Mouse (Mus musculus) midbrain, postnatal 0 days (tissue): ENCODE measurements around the gene Kmt5c. TPM values are rescaled to one million over a fixed set of nuclear protein-coding genes. Genes with fewer than 3 reads are reported as not detected.

ENCODE experiments used
- ATAC-seq: fragments of 200-750 bp; cut with Nextera tagmentation; 2 replicates; pipeline ENCODE4 v1.8.0; 2017; ENCODE audit warnings: moderate number of reproducible peaks, mild to moderate bottlenecking, moderate TSS enrichment, moderate library complexity; ENCODE audit not compliant: low FRiP score
- DNase-seq: peaks from one replicate; pipeline ENCODE4 v3.0.0-alpha.2; 2015; ENCODE audit warnings: low spot score
- H3K27ac ChIP-seq: fragments of 300-500 bp; sonication (generic); 2 replicates; pipeline ENCODE4 v1.5.1; 2014; ENCODE audit warnings: low read depth, mild to moderate bottlenecking, low read length, mixed read lengths
- H3K27me3 ChIP-seq: fragments of 300-500 bp; sonication (generic); 2 replicates; pipeline ENCODE4 v1.6.1; 2014; ENCODE audit warnings: low read length, control low read depth, mixed read lengths; ENCODE audit not compliant: insufficient read depth
- H3K36me3 ChIP-seq: fragments of 300-500 bp; sonication (generic); 2 replicates; pipeline ENCODE4 v1.6.1; 2014; ENCODE audit warnings: low read length, control low read depth, mixed read lengths; ENCODE audit not compliant: insufficient read depth
- H3K4me1 ChIP-seq: fragments of 300-500 bp; sonication (generic); 2 replicates; pipeline ENCODE4 v1.6.1; 2014; ENCODE audit warnings: mild to moderate bottlenecking, control low read depth, antibody characterized with exemption, low read length, mixed read lengths; ENCODE audit not compliant: insufficient read depth
- H3K4me2 ChIP-seq: fragments of 300-500 bp; sonication (generic); 2 replicates; pipeline ENCODE4 v1.6.1; 2014; ENCODE audit warnings: low read depth, mild to moderate bottlenecking, low read length, mixed read lengths; ENCODE audit not compliant: poor library complexity, severe bottlenecking
- H3K4me3 ChIP-seq: fragments of 300-500 bp; sonication (generic); 2 replicates; pipeline ENCODE4 v1.5.1; 2014; ENCODE audit warnings: low read depth, mild to moderate bottlenecking, low read length, moderate library complexity
- H3K9ac ChIP-seq: fragments of 300-500 bp; sonication (generic); replicated peaks from 2 replicates; pipeline ENCODE4 v1.6.1; 2014; ENCODE audit warnings: mild to moderate bottlenecking, low read length, moderate library complexity, mixed read lengths; ENCODE audit not compliant: poor library complexity, severe bottlenecking
- H3K9me3 ChIP-seq: fragments of 300-500 bp; sonication (generic); 2 replicates; pipeline ENCODE4 v1.6.1; 2016; ENCODE audit warnings: low read length, control low read depth
- CTCF ChIP-seq: IDR thresholded peaks from 2 replicates; pipeline ENCODE4 v1.5.1; 2016; ENCODE audit warnings: antibody characterized with exemption, mild to moderate bottlenecking
- WGBS: fragments of 180-500 bp; shearing (Covaris S2); extraction: QIAGEN DNeasy Blood & Tissue Kit; methylation state at CpG from one replicate; pipeline ENCODE4 v1.1.7; 2014; 5-methylcytosine and 5-hydroxymethylcytosine counted together
- polyA plus RNA-seq: library from polyadenylated mRNA; unstranded; fragments of >200 nt; fragmentation: Nextera tagmentation; extraction: Ambion mirVana; gene quantifications from 2 replicates; pipeline ENCODE4 v1.2.1, GENCODE M21; 2015
- total RNA-seq: library from RNA; depleted of rRNA; stranded (reverse); fragments of >200 nt; gene quantifications from 2 replicates; pipeline ENCODE4 v1.2.3, GENCODE M21; 2014; rRNA removed

Kmt5c gene
- total and polyA plus RNA-seq, 2 experiments from 2014 or later = 33.1 to 48.8 TPM

DNA sequence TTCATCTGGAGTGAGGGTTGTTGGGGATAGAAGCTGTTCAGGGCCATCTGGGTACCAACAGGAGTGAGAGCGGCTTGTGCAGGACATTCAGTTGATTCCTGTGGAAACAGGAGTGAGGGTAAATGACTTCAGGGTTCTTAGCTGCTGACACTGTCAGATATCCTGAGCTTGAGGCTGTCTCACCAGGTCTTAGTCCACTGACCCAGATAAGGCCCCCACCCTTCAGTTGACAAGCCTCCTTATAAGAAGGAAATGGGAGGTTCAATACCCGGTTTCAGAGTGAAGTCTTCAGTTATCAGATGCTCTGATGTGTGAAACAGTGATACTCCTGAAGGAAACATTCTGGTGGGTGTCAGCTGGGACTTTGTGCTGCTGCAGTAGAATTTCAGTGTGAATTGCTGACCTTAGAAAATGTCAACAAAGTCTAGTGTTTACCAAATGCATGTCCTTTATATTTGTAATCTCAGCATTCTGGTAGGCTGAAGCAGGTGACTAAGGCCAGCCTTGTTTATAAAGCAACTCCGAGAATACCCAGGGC lies 54.8 kb downstream of the Kmt5c start:
- Histone ChIP-seq H3K36me3 (peaks cover 15% of the 10 kb centered on the region; the same call in 1 of the 2 replicates), H3K4me1 (no peaks in the 10 kb centered on the region; the same call in 1 of the 2 replicates), H3K4me2 (no peak overlapping the region), H3K27me3 (no peaks in the 10 kb centered on the region), H3K27ac (no peak overlapping the region), H3K4me3 (no peak overlapping the region), H3K9ac (no peak overlapping the region), H3K9me3 (no peaks in the 10 kb centered on the region)
- DNase-seq = no peak
- WGBS = 89% methylated on average over 3 of the region's 3 CpGs
- no peak for TF ChIP-seq CTCF
- ATAC-seq = no peak

DNA sequence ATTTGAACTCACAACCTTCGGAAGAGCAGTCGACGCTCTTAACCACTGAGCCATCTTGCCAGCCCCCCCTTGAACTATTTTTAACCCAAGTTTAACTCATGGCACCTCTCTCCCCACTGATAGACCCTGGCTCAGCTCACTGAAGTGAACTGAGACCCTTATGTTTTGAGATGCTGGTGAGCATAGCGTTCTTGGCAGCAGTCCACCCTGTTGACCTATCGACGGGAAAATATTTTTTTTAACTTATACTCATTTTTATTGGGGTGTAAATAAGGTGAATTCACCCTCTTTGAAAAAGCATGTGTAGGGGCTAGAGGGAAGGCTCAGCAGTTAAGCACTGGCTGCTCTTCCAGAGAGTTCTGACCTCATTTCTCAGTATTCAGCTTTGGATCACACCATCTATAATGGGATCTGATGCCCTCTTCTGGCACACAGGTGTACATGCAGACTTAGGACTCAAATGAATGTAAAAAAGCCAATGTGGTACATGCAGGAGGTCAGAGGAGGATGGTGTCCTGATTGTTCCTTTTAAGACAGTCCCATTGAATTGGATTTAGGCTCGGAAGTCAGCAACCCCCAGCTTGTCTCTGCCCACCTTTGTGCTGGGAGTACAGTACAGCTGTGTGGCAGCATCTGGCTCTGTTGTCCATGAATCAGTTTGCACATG lies 56.0 kb downstream of the Kmt5c start:
- Histone ChIP-seq H3K36me3 (peaks cover 15% of the 10 kb centered on the region; the same call in 1 of the 2 replicates), H3K4me3 (no peak overlapping the region), H3K9ac (no peak overlapping the region), H3K27ac (no peak overlapping the region), H3K27me3 (no peaks in the 10 kb centered on the region), H3K4me1 (no peaks in the 10 kb centered on the region; the same call in 1 of the 2 replicates), H3K4me2 (no peak overlapping the region), H3K9me3 (no peaks in the 10 kb centered on the region)
- 70% methylated on average over 7 of the region's 7 CpGs for WGBS
- no peak for ATAC-seq
- DNase-seq = peak; percentile 68
- TF ChIP-seq CTCF = peak; percentile 88

Other genes starting within 250 kb of the Kmt5c start
- gene Ppp1r12c, start 238.4 kb upstream of the Kmt5c start, total RNA-seq = 75.5 and 114 TPM in 2 replicates
- 34.6 and 35.0 TPM in 2 replicates for gene Ppp1r12c, start 238.4 kb upstream of the Kmt5c start, polyA plus RNA-seq
- gene Tnnt1, start 223.7 kb upstream of the Kmt5c start, total RNA-seq = 2.9 and 4.2 TPM in 2 replicates
- 3.3 and 4.1 TPM in 2 replicates for gene Tnnt1, start 223.7 kb upstream of the Kmt5c start, polyA plus RNA-seq
- 4.1 TPM in 1 of 2 replicates, not detected in the other for gene Tnni3, start 215.9 kb upstream of the Kmt5c start, total RNA-seq
- gene Tnni3, start 215.9 kb upstream of the Kmt5c start, polyA plus RNA-seq = 1.4 and 1.7 TPM in 2 replicates
- 0.80 and 2.4 TPM in 2 replicates for gene Dnaaf3, start 207.7 kb upstream of the Kmt5c start, total RNA-seq
- 1.3 and 1.7 TPM in 2 replicates for gene Dnaaf3, start 207.7 kb upstream of the Kmt5c start, polyA plus RNA-seq
- 84.7 and 147 TPM in 2 replicates for gene Syt5, start 192.6 kb upstream of the Kmt5c start, total RNA-seq
- gene Syt5, start 192.6 kb upstream of the Kmt5c start, polyA plus RNA-seq = 184 and 194 TPM in 2 replicates
- gene Ptprh, start 136.1 kb upstream of the Kmt5c start, total RNA-seq = 2.4 and 3.6 TPM in 2 replicates
- gene Ptprh, start 136.1 kb upstream of the Kmt5c start, polyA plus RNA-seq = 1.1 and 1.3 TPM in 2 replicates
- 12.4 and 17.4 TPM in 2 replicates for gene Tmem86b, start 108.7 kb upstream of the Kmt5c start, total RNA-seq
- gene Tmem86b, start 108.7 kb upstream of the Kmt5c start, polyA plus RNA-seq = 0.76 and 1.00 TPM in 2 replicates
- 103 and 131 TPM in 2 replicates for gene Ppp6r1, start 81.1 kb upstream of the Kmt5c start, total RNA-seq
- gene Ppp6r1, start 81.1 kb upstream of the Kmt5c start, polyA plus RNA-seq = 7.7 and 10.1 TPM in 2 replicates
- 247 TPM in 2 replicates for gene Hspbp1, start 55.0 kb upstream of the Kmt5c start, total RNA-seq
- gene Hspbp1, start 55.0 kb upstream of the Kmt5c start, polyA plus RNA-seq = 193 and 199 TPM in 2 replicates
- gene Brsk1, start 49.5 kb upstream of the Kmt5c start, total RNA-seq = 202 and 226 TPM in 2 replicates
- 6.9 and 7.2 TPM in 2 replicates for gene Brsk1, start 49.5 kb upstream of the Kmt5c start, polyA plus RNA-seq
- gene Tmem150b, start 14.9 kb upstream of the Kmt5c start, total RNA-seq = not detected in 2 replicates
- gene Tmem150b, start 14.9 kb upstream of the Kmt5c start, polyA plus RNA-seq = 0.23 TPM in 1 of 2 replicates, not detected in the other
- 6.8 and 12.1 TPM in 2 replicates for gene Cox6b2, start 13.0 kb downstream of the Kmt5c start, total RNA-seq
- gene Cox6b2, start 13.0 kb downstream of the Kmt5c start, polyA plus RNA-seq = 33.6 and 43.9 TPM in 2 replicates
- gene Fam71e2, start 31.2 kb downstream of the Kmt5c start, total RNA-seq = not detected in 2 replicates
- not detected in 2 replicates for gene Fam71e2, start 31.2 kb downstream of the Kmt5c start, polyA plus RNA-seq
- gene Il11, start 42.7 kb downstream of the Kmt5c start, total RNA-seq = 1.4 and 2.0 TPM in 2 replicates
- 1.7 and 2.5 TPM in 2 replicates for gene Il11, start 42.7 kb downstream of the Kmt5c start, polyA plus RNA-seq
- not detected in 2 replicates for gene Tmem190, start 42.8 kb downstream of the Kmt5c start, total RNA-seq
- 0.39 and 0.48 TPM in 2 replicates for gene Tmem190, start 42.8 kb downstream of the Kmt5c start, polyA plus RNA-seq
- 14.6 and 16.6 TPM in 2 replicates for gene Tmem238, start 49.5 kb downstream of the Kmt5c start, total RNA-seq
- gene Tmem238, start 49.5 kb downstream of the Kmt5c start, polyA plus RNA-seq = 16.0 and 18.2 TPM in 2 replicates
- 131 and 177 TPM in 2 replicates for gene Rpl28, start 52.8 kb downstream of the Kmt5c start, total RNA-seq
- 289 TPM in 2 replicates for gene Rpl28, start 52.8 kb downstream of the Kmt5c start, polyA plus RNA-seq
- gene Ube2s, start 72.5 kb downstream of the Kmt5c start, total RNA-seq = 264 and 276 TPM in 2 replicates
- 207 and 210 TPM in 2 replicates for gene Ube2s, start 72.5 kb downstream of the Kmt5c start, polyA plus RNA-seq
- 51.4 and 68.5 TPM in 2 replicates for gene Shisa7, start 104.6 kb downstream of the Kmt5c start, total RNA-seq
- 9.3 and 10.1 TPM in 2 replicates for gene Shisa7, start 104.6 kb downstream of the Kmt5c start, polyA plus RNA-seq
- gene Isoc2b, start 130.1 kb downstream of the Kmt5c start, total RNA-seq = 1.0 and 2.0 TPM in 2 replicates
- 3.7 and 5.8 TPM in 2 replicates for gene Isoc2b, start 130.1 kb downstream of the Kmt5c start, polyA plus RNA-seq
- gene Isoc2a, start 137.0 kb downstream of the Kmt5c start, total RNA-seq = 5.8 and 7.7 TPM in 2 replicates
- 0.38 and 0.52 TPM in 2 replicates for gene Isoc2a, start 137.0 kb downstream of the Kmt5c start, polyA plus RNA-seq
- 0.57 TPM in 1 of 2 replicates, not detected in the other for gene Gm36210, start 166.4 kb downstream of the Kmt5c start, total RNA-seq
- 0.32 and 0.43 TPM in 2 replicates for gene Gm36210, start 166.4 kb downstream of the Kmt5c start, polyA plus RNA-seq
- gene Zfp628, start 175.1 kb downstream of the Kmt5c start, total RNA-seq = 10.6 and 12.3 TPM in 2 replicates
- gene Zfp628, start 175.1 kb downstream of the Kmt5c start, polyA plus RNA-seq = 5.1 and 5.6 TPM in 2 replicates
- 44.8 and 49.7 TPM in 2 replicates for gene Nat14, start 181.9 kb downstream of the Kmt5c start, total RNA-seq
- 33.2 and 35.9 TPM in 2 replicates for gene Nat14, start 181.9 kb downstream of the Kmt5c start, polyA plus RNA-seq
- gene Ssc5d, start 185.7 kb downstream of the Kmt5c start, total RNA-seq = 1.9 and 3.4 TPM in 2 replicates
- 1.2 and 1.6 TPM in 2 replicates for gene Ssc5d, start 185.7 kb downstream of the Kmt5c start, polyA plus RNA-seq
- gene Sbk2, start 224.3 kb downstream of the Kmt5c start, total RNA-seq = 0.49 TPM in 1 of 2 replicates, not detected in the other
- gene Sbk2, start 224.3 kb downstream of the Kmt5c start, polyA plus RNA-seq = 0.20 TPM in 1 of 2 replicates, not detected in the other
- gene Sbk3, start 231.1 kb downstream of the Kmt5c start, total RNA-seq = 0.49 and 1.8 TPM in 2 replicates
- gene Sbk3, start 231.1 kb downstream of the Kmt5c start, polyA plus RNA-seq = 0.45 and 0.46 TPM in 2 replicates